Mouse (Mus musculus) E14TG2a.4 (cell line): Measurements from ENCODE around the gene Atp5g1.
A peak's percentile ranks its signal among the peaks of the same experiment; 100 is the strongest.

ENCODE experiments used
- H3K27me3 ChIP-seq: 2 replicates; pipeline ENCODE4 v1.6.1; 2014; ENCODE audit warnings: low read length, control low read depth; ENCODE audit not compliant: insufficient read depth
- H3K36me3 ChIP-seq: 2 replicates; pipeline ENCODE4 v1.6.1; 2014; ENCODE audit warnings: low read length, control low read depth; ENCODE audit not compliant: insufficient read depth
- H3K4me1 ChIP-seq: replicated peaks from 2 replicates; pipeline ENCODE4 v1.6.1; 2014; ENCODE audit warnings: low read depth, low read length, control low read depth
- H3K4me3 ChIP-seq: replicated peaks from 2 replicates; pipeline ENCODE4 v1.5.1; 2014; ENCODE audit warnings: mild to moderate bottlenecking, low read length
- H3K9me3 ChIP-seq: 2 replicates; pipeline ENCODE4 v1.6.1; 2014; ENCODE audit warnings: low read length, control low read depth
- CTCF ChIP-seq: conservative IDR thresholded peaks from 2 replicates; pipeline ENCODE4 v1.5.1; 2014; ENCODE audit warnings: low read length
- NANOG ChIP-seq: IDR thresholded peaks from 2 replicates; pipeline ENCODE4 v1.6.1; 2014; ENCODE audit warnings: borderline replicate concordance, low read length, mixed read lengths
- POU5F1 ChIP-seq: IDR thresholded peaks from 2 replicates; pipeline ENCODE4 v1.6.1; 2014; ENCODE audit warnings: low read length, borderline replicate concordance

The Atp5g1 gene

DNA sequence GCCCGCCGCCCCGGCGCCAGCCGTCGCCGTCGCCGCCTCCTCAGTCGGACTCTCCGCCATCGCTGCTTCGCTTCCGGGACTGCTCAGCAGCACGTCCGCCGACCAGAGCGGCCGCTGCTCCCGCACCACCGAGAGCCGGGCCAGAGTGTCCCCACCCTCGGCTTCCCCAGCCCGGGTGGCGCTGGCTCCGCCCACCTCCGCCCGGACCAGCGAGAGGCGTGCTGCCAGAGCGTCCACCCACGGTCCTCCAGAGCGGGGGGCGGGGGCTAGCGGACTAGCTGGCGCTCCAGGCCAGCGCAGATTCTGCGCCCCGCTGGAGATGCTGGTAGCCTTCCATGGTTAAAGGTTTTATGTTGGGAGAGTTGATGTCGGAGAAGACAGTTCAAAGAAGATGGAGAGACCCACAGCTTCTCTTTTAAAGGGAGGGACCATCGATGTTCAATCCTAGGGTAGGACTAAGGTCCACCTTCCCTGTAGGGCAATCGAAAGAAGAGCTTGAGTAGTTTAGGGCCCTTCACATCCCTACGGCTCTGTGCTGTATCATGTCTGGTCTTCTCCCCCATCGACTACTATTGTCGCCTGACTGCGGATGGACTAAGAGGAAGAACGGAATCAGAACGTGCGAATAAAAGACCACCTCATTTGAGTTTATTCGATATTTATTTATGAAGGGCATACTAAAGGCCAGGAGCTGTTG is 10.1 kb downstream of the Atp5g1 start, which contains the start of gene Ube2z:
Gene Ube2z, minus strand, starts transcription at position 174 of the 697 bp plus-strand sequence.
- H3K9me3 ChIP-seq, result no peaks in the 10 kb centered on the region

GRCm38 (mm10) chr11:96064521-96065214 is 10.8 kb downstream of the Atp5g1 start:
- H3K4me3 ChIP-seq, result peak overlapping the region; percentile 87
- H3K36me3 ChIP-seq, result peaks cover 56% of the 10 kb centered on the region
- no peaks in the 10 kb centered on the region for H3K27me3 ChIP-seq
- no peaks in the 10 kb centered on the region for H3K9me3 ChIP-seq
- TF ChIP-seq POU5F1 (no peak), NANOG (no peak), CTCF (no peak)
- H3K4me1 ChIP-seq, result peaks cover 49% of the 10 kb centered on the region

More for the DNA sequence above, 10.1 kb downstream of the Atp5g1 start, which contains the start of gene Ube2z:
- Histone ChIP-seq H3K27me3 (no peaks in the 10 kb centered on the region), H3K36me3 (peaks cover 56% of the 10 kb centered on the region), H3K4me3 (peak within 1 kb of the TSS; percentile 87), H3K4me1 (peaks cover 47% of the 10 kb centered on the region)
- TF ChIP-seq NANOG, result no peak
- TF ChIP-seq POU5F1, result no peak
- TF ChIP-seq CTCF, result no peak

- TF ChIP-seq NANOG (no peak), CTCF (no peak), POU5F1 (no peak)
- Histone ChIP-seq H3K4me3 (no peak overlapping the region), H3K4me1 (peaks cover 29% of the 10 kb centered on the region), H3K27me3 (no peaks in the 10 kb centered on the region), H3K9me3 (no peaks in the 10 kb centered on the region), H3K36me3 (peaks cover 98% of the 10 kb centered on the region)
Measured at GRCm38 (mm10) chr11:96058309-96058708, 17.2 kb downstream of the Atp5g1 start.

DNA sequence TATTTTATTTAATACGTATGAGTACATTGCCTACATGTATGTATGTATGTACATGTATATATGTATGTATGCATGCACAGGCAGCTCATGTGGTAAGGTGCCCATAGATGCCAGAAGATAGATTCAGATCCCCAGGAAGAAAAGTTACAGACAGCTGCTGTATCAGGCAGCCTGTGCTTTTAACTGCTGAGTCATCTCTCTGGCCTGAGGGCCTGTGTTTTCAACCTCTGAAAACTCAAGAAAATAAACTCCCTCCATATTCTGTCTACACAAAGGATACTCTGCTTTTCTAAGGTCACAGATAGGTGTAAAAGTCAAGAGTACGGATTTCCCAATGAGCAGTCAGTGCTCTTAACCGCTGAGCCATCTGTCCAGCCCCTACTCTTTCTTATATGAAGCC is 24.6 kb downstream of the Atp5g1 start:
- Histone ChIP-seq H3K9me3 (no peaks in the 10 kb centered on the region), H3K36me3 (peaks cover 98% of the 10 kb centered on the region), H3K4me3 (no peak overlapping the region), H3K4me1 (peaks cover 66% of the 10 kb centered on the region), H3K27me3 (no peaks in the 10 kb centered on the region)
- TF ChIP-seq POU5F1 (no peak), NANOG (no peak), CTCF (no peak)

GRCm38 (mm10) chr11:96049939-96050338 is 25.5 kb downstream of the Atp5g1 start:
- H3K4me3 ChIP-seq, result no peak overlapping the region
- no peaks in the 10 kb centered on the region for H3K27me3 ChIP-seq
- TF ChIP-seq NANOG (no peak), CTCF (no peak), POU5F1 (no peak)
- peaks cover 72% of the 10 kb centered on the region for H3K4me1 ChIP-seq
- H3K9me3 ChIP-seq, result no peaks in the 10 kb centered on the region
- H3K36me3 ChIP-seq, result peaks cover 97% of the 10 kb centered on the region

DNA sequence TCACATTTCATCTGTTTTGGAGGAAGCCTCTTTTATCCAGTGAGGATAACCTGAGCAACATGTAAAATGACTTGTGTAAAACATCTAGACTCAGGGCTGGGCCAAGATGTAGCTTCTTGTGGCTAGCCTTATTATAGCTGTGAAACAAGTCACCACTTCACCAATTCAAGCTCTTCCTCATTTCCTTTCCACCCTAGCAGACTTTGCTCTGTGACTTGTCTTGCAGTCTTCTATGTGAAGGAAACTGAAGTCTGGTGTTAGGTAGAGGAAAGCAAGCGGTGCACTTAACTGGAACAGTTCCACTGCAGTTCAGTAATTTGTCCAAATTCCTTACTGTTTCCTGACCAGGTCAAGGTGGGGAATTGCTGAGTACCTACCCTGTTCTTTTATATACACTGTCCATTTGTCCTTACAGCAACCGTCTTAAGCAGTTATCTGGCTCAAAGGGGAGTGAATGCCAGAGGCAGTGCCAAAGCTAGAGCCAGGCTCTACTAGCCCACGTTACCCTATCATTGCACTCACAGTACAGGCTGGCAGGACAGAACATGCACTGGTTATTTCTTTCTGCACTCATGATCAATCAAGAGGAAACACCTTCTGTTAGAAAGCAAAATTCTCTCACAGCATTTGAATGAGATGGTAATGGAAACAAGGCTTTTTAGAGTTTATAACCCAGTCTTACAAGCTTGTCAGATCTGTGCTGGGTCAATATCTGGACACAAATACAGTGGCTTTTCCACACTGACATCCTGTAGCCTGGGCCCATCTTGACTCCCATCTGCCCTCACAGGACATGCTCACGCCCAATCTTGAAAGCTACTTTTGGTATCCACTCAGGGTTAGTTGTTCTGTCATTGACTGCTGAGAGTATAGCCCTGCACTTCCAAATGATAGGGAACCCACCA is 27.7 kb downstream of the Atp5g1 start:
- Histone ChIP-seq H3K9me3 (no peaks in the 10 kb centered on the region), H3K36me3 (peaks cover 99% of the 10 kb centered on the region), H3K27me3 (no peaks in the 10 kb centered on the region), H3K4me1 (peaks cover 65% of the 10 kb centered on the region), H3K4me3 (no peak overlapping the region)
- no peak for TF ChIP-seq POU5F1
- no peak for TF ChIP-seq NANOG
- no peak for TF ChIP-seq CTCF

GRCm38 (mm10) chr11:96046793-96047192 is 28.7 kb downstream of the Atp5g1 start:
- Histone ChIP-seq H3K4me1 (peaks cover 56% of the 10 kb centered on the region), H3K27me3 (no peaks in the 10 kb centered on the region), H3K4me3 (no peak overlapping the region), H3K36me3 (peaks cover 99% of the 10 kb centered on the region), H3K9me3 (no peaks in the 10 kb centered on the region)
- no peak for TF ChIP-seq CTCF
- no peak for TF ChIP-seq POU5F1

- Histone ChIP-seq H3K27me3 (no peaks in the 10 kb centered on the region), H3K4me3 (no peak overlapping the region), H3K36me3 (peaks cover 97% of the 10 kb centered on the region), H3K9me3 (no peaks in the 10 kb centered on the region), H3K4me1 (peaks cover 48% of the 10 kb centered on the region)
- TF ChIP-seq POU5F1 (no peak), NANOG (no peak), CTCF (no peak)
Measured at GRCm38 (mm10) chr11:96046028-96046427, 29.4 kb downstream of the Atp5g1 start.
